Mouse (Mus musculus) left cerebral cortex, adult 18-20 months (tissue): ENCODE measurements around the gene Limd2. TPM values are rescaled to one million over a fixed set of nuclear protein-coding genes. Genes with fewer than 3 reads are reported as not detected.
"Not testable (repeated sequence)": the region's sequence is repeated elsewhere in the genome, so short reads cannot be mapped to it uniquely, and the experiment has no call there.

Experiments used
- DNase-seq, 2 experiments: peaks; one replicate each; pipeline ENCODE4 v3.0.0; 2021 to 2022; ENCODE audit warnings: low spot score in 2 of 2, mixed read lengths in 1 of 2
- total RNA-seq, 2 experiments: library from RNA; stranded (reverse); gene quantifications; 2 replicates each; pipeline ENCODE4 v1.2.3; 2021

The Limd2 gene
- total RNA-seq, 2 experiments from 2014 or later = 94.9 to 97.0 TPM

DNA sequence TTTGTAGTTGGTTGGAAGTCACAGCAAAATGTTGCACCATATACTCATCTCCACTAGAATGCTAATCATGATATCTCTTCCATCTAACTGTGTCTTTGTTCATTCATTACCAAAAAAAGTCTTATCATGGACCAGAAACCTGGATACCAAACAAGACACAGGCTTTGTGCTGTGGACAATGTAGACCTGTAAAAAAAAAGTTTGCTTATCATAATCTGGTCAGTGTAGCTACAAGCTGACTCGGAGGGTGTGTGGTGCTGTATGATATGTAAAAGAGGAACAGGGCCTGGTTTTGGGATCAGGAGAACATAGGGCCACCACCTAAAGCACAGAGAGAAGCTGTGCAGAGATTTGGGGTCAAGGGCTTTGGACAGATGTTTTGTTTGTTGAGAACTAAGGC lies 31.2 kb downstream of the Limd2 start:
- no peak for DNase-seq

DNA sequence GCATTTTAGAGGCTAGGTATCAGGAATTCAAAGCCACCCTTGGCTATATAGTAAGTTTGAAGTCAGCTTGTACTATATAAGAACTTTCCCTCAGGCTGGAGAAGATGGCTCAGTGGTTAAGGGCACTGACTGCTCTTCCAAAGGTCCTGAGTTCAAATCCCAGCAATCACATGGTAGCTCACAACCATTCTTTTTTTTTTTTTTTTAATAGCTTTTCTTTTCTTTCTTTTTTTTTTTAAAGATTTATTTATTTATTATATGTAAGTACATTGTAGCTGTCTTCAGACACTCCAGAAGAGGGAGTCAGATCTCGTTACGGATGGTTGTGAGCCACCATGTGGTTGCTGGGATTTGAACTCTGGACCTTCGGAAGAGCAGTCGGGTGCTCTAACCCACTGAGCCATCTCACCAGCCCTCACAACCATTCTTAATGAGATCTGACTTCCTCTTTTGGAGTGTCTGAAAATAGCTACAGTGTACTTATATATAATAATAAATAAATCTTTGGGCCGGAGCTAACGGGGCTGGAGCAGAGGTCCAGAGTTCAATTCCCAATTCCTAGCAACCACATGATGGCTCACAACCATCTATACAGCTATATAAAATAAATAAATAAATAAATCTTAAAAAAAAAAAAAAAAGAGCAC lies 33.8 kb downstream of the Limd2 start:
- DNase-seq = not testable (repeated sequence)

DNA sequence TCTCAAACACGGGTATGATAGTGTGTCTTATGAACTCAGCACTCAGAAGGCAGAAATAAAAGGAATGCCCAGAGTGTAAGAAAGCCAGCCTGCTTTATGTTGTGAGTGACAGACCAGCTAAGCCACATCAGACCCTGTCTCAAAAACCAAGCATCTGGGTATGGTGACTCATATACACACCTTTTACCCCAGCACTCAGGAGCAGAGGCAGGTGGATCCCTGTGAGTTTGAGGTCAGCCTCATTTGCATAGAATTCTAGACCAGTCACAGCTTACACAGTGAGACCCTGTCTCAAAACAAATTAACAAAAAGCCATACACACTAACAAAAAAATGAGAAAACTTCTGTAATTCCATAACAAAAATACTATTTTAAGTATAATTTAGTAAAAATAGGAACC lies 34.8 kb downstream of the Limd2 start:
- no peak for DNase-seq

DNA sequence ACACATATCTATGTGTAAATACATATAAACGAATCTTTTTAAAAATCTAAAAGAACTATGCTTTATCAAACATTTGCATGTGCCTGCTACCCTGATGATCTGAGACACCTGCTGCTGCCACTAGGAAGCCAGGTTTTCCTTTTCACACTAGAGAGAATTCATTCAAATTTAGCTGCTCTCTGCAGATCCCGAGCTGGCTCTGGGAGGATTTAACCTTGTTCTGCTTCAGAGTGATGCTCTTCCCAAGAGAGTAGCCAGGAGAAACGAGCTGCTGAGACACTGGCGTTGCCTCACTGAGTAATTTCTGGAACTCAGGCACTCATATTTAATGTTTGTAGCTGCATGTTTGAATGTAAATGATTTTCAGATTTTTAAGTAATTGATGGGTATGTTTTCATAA lies 35.9 kb downstream of the Limd2 start:
- no peak for DNase-seq

DNA sequence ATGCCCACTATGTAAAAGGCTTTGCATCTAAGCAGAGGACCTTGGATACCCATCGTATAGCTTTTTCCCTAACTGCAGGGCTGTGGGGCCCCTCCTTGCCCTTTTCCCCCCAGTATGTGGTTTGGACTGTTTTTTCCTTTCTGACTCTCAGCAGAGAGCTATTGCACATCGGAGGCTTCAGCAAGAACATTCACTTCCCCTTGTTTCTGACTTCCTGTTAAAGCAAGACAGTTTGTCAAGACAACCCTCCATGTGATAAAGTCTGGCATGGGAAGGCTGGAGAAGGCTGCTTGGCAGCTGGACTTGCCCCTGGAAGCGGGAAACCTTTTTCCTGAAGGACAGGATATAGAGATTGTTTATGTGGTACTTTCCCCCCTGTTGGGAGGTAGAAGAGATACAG lies 37.9 kb downstream of the Limd2 start:
- no peak for DNase-seq

DNA sequence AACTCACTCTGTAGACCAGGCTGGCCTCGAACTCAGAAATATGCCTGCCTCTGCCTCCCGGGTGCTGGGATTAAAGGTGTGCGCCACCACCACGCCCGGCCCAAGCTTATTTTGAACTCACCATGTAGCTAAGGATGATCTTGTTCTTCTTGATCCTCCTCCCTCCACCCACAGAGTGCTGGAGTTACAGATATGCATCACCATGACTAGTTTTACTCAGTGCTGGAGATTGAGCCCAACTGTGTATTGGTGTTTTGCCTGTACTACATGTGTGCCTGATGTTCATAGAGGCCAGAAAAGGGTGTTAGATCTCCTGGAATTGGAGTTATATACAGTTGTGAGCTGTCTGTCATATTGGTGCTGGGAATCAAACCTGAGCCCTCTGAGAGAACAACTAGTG lies 38.4 kb downstream of the Limd2 start:
- DNase-seq = no peak

DNA sequence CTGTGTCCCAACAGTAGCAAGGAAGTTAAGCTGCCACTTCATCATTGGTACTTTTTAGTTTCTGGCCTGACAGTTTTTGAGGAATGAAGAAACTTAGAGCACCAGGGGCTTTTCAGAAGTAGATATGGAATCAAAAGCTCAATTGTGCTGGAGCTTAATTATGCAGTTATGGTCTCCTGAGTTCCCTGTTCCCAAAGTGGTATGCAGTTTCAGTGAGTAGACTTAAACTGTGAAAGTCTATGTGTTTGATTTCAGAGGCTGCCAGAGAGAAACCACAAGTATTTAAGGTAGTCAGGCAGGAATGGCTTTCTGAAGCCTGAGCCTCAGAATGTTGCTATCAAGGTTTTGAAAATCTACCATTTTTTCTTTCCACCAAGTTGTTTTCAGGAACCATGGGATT lies 49.0 kb downstream of the Limd2 start:
- no peak for DNase-seq

Other genes with a start within 250 kb of the Limd2 start
- gene Cyb561, start 207.5 kb downstream of the Limd2 start, total RNA-seq = 100 to 1,000 TPM; 102 TPM
- 10 to 100 TPM; 14.3 to 18.6 TPM for gene Ace, start 192.9 kb downstream of the Limd2 start, total RNA-seq
- gene Ace3, start 166.2 kb downstream of the Limd2 start, total RNA-seq = not detected
- gene Kcnh6, start 152.7 kb downstream of the Limd2 start, total RNA-seq = 1 to 10 TPM; 2.1 to 2.6 TPM
- 100 to 1,000 TPM; 128 to 138 TPM for gene Dcaf7, start 124.0 kb downstream of the Limd2 start, total RNA-seq
- 10 to 100 TPM; 17.9 to 19.7 TPM for gene Taco1, start 94.8 kb downstream of the Limd2 start, total RNA-seq
- 10 to 100 TPM; 30.7 to 31.0 TPM for gene Map3k3, start 76.2 kb downstream of the Limd2 start, total RNA-seq
- 1 to 10 TPM in 1 of 2 experiments, not detected in 1; 1.6 TPM for gene Gm10840, start within 50 bp of the Limd2 start, total RNA-seq
- gene Strada, start 41.3 kb upstream of the Limd2 start, total RNA-seq = 10 to 100 TPM; 24.8 to 29.8 TPM
- gene Ccdc47, start 55.5 kb upstream of the Limd2 start, total RNA-seq = 10 to 100 TPM; 84.2 to 91.5 TPM
- gene Ddx42, start 56.1 kb upstream of the Limd2 start, total RNA-seq = 10 to 100 TPM; 64.4 to 68.0 TPM
- gene Ftsj3, start 95.2 kb upstream of the Limd2 start, total RNA-seq = 10 to 100 TPM; 25.9 to 26.9 TPM
- gene Psmc5, start 95.3 kb upstream of the Limd2 start, total RNA-seq = 100 to 1,000 TPM; 211 to 215 TPM
- 10 to 100 TPM; 16.6 to 16.9 TPM for gene Smarcd2, start 112.1 kb upstream of the Limd2 start, total RNA-seq
- gene Tcam1, start 115.8 kb upstream of the Limd2 start, total RNA-seq = under 1 TPM in 1 of 2 experiments, not detected in 1; 0.12 TPM
- gene Gh, start 141.0 kb upstream of the Limd2 start, total RNA-seq = not detected
- not detected for gene Cd79b, start 153.9 kb upstream of the Limd2 start, total RNA-seq
- gene Scn4a, start 192.4 kb upstream of the Limd2 start, total RNA-seq = not detected
- gene Prr29, start 204.6 kb upstream of the Limd2 start, total RNA-seq = not detected
- gene Icam2, start 227.2 kb upstream of the Limd2 start, total RNA-seq = 1 to 10 TPM; 2.9 to 5.7 TPM